In genomic region chr2:145880887-145881747, GRCm38 (mm10) we compare ENCODE assay signal across 9 mouse cellular contexts. TPM values are rescaled to one million over a fixed set of nuclear protein-coding genes. Genes with fewer than 3 reads are reported as not detected.
DNase-seq lines count a peak whose midpoint lies in the region; ATAC-seq and TF ChIP-seq lines count a peak whose summit lies in the region.
"Had no signal": no experiment of that assay in that cellular context is flagged by ENCODE, and none has a peak within 500 bp of the region (broad histone marks: within the 10 kb centered on the region; RNA-seq: fewer than 3 reads in every experiment).

No protein-coding gene starts in this region.

- DNase-seq in heart, postnatal 14 days: no peak
- peak; percentile 62 for DNase-seq in cerebellum, adult 9-11 months
- DNase-seq in kidney, postnatal 36 days: peak; percentile 30 to 41
- DNase-seq in right cerebral cortex, postnatal 4 days: no peak
- no peak for DNase-seq in left cerebral cortex, adult 8-10 months (ENCODE audit: low spot score in 2 of 2)
- no peak for DNase-seq in retina, embryonic 14.5 days (ENCODE audit: low spot score)

- H3K79me2 ChIP-seq in C2C12 (ENCODE audit: control insufficient read depth, insufficient read depth): peaks cover 3% of the 10 kb centered on the region

- H3ac ChIP-seq in C2C12 (ENCODE audit: control insufficient read depth, insufficient read length, low read depth): no peak overlapping the region

- H3K36me3 ChIP-seq in heart, embryonic 15.5 days: peaks cover 54% of the 10 kb centered on the region
- peaks cover 55% of the 10 kb centered on the region for H3K36me3 ChIP-seq in C2C12 (ENCODE audit: control insufficient read depth, insufficient read depth)

- H3K27ac ChIP-seq in heart, embryonic 15.5 days: peak overlapping the region; percentile 17; the same call in 1 of the 2 replicates

- intact Hi-C loops in heart, postnatal 14 days (cut with DNase I): loop anchor here (2.0 kb wide), 2 partner anchors 18 to 86 kb away; no protein-coding TSS in a partner anchor

- peaks cover 37% of the 10 kb centered on the region for H3K4me1 ChIP-seq in heart, embryonic 15.5 days (replicated peaks)

- no peak for ATAC-seq in heart, embryonic 15.5 days (replicated peaks; ENCODE audit: insufficient number of reproducible peaks, insufficient read depth, low FRiP score, low read depth)

- no peaks in the 10 kb centered on the region for H3K9me3 ChIP-seq in heart, embryonic 15.5 days (replicated peaks)

- 70% methylated on average over 11 of the region's 11 CpGs for WGBS in heart, embryonic 15.5 days

- H3K9ac ChIP-seq in heart, embryonic 15.5 days: no peak overlapping the region

- H3K4me3 ChIP-seq in heart, embryonic 15.5 days: no peak overlapping the region
- no peak overlapping the region for H3K4me3 ChIP-seq in C2C12 (ENCODE audit: insufficient read depth, poor library complexity, severe bottlenecking)

- H3K27me3 ChIP-seq in heart, embryonic 15.5 days: no peaks in the 10 kb centered on the region
- no peaks in the 10 kb centered on the region for H3K27me3 ChIP-seq in C2C12 (ENCODE audit: control insufficient read depth, insufficient read depth, insufficient read length)

- H3K4me2 ChIP-seq in heart, embryonic 15.5 days: no peak overlapping the region

- H3K79me3 ChIP-seq in C2C12 (ENCODE audit: low read depth): no peaks in the 10 kb centered on the region

- TF ChIP-seq CTCF in C2C12 (IDR thresholded peaks at IDR 0.05; ENCODE audit: control insufficient read depth, insufficient read depth, insufficient read length): no peak

TF ChIP-seq in C2C12, 6 proteins besides CTCF, POLR2A, EP300 and RAD21:
- TF ChIP-seq CEBPB (IDR thresholded peaks at IDR 0.05; ENCODE audit: low read depth): no peak
- TF ChIP-seq USF1 (IDR thresholded peaks at IDR 0.05; ENCODE audit: low read depth): peak; percentile 65
TF ChIP-seq in C2C12: peak in this region for 1.

RNA-seq across cellular contexts. Expression of gene Naa20, which starts 20.8 kb away (rescaled TPM):
- 163 and 180 TPM in 2 replicates for polyA plus RNA-seq in heart, embryonic 15.5 days (2015; fragmentation: Nextera tagmentation; extraction: Ambion mirVana)
- total RNA-seq in heart, postnatal 14 days (2021): 10 to 100 TPM; 94.1 to 99.6 TPM
- polyA plus RNA-seq in C2C12 (2012; fragmentation: generic; extraction: Trizol): 61.3 TPM
- 10 to 100 TPM; 70.6 to 78.4 (median 73.6) TPM for total RNA-seq in left cerebral cortex, adult 8-10 months (2022)

RNA-seq across cellular contexts. Expression of gene Cfap61, which starts 53.5 kb away (rescaled TPM):
- polyA plus RNA-seq in heart, embryonic 15.5 days (2015; fragmentation: Nextera tagmentation; extraction: Ambion mirVana): 0.28 and 1.8 TPM in 2 replicates
- total RNA-seq in heart, postnatal 14 days (2021): 1 to 10 TPM in 1 of 2 experiments, under 1 TPM in 1; 0.68 to 2.7 TPM
- polyA plus RNA-seq in C2C12 (2012; fragmentation: generic; extraction: Trizol): 0.06 TPM
- total RNA-seq in left cerebral cortex, adult 8-10 months (2022): 1 to 10 TPM; 3.1 to 4.0 (median 3.6) TPM
- total RNA-seq: MEL had no signal

RNA-seq across cellular contexts. Expression of gene Crnkl1, which starts 53.7 kb away (rescaled TPM):
- polyA plus RNA-seq in heart, embryonic 15.5 days (2015; fragmentation: Nextera tagmentation; extraction: Ambion mirVana): 14.7 and 15.4 TPM in 2 replicates
- total RNA-seq in heart, postnatal 14 days (2021): 10 to 100 TPM; 18.2 to 20.0 TPM
- polyA plus RNA-seq in C2C12 (2012; fragmentation: generic; extraction: Trizol): 8.8 TPM
- total RNA-seq in left cerebral cortex, adult 8-10 months (2022): 10 to 100 TPM; 18.5 to 22.1 (median 20.4) TPM

Comparison
In these comparisons a context has a peak if more than half of its experiments do, and no peak if none do; other contexts are left out.
1. DNase-seq: peak in cerebellum, adult 9-11 months (single experiment) and kidney, postnatal 36 days (2 of 2); none in heart, postnatal 14 days (0 of 2), right cerebral cortex, postnatal 4 days (single experiment), left cerebral cortex, adult 8-10 months (0 of 2) and retina, embryonic 14.5 days (single experiment).